Mouse (Mus musculus) forebrain, embryonic 10.5 days (tissue): Measurements from ENCODE around the gene Apod. TPM values are rescaled to one million over a fixed set of nuclear protein-coding genes. Genes with fewer than 3 reads are reported as not detected.

Experiments used
- DNase-seq: peaks from one replicate; pipeline ENCODE4 v3.0.0-alpha.2; 2017; ENCODE audit warnings: low spot score; ENCODE audit errors: extremely low spot score
- H3K27ac ChIP-seq: fragments of 300-500 bp; sonication (generic); 2 replicates; pipeline ENCODE4 v1.5.1; 2016; ENCODE audit warnings: mild to moderate bottlenecking
- H3K27me3 ChIP-seq: fragments of 300-500 bp; sonication (generic); 2 replicates; pipeline ENCODE4 v1.6.1; 2016; ENCODE audit warnings: mild to moderate bottlenecking; ENCODE audit not compliant: poor library complexity, severe bottlenecking
- H3K36me3 ChIP-seq: fragments of 300-500 bp; sonication (generic); replicated peaks from 2 replicates; pipeline ENCODE4 v1.6.1; 2016; ENCODE audit warnings: mild to moderate bottlenecking, moderate library complexity
- H3K4me1 ChIP-seq: fragments of 300-500 bp; sonication (generic); 2 replicates; pipeline ENCODE4 v1.6.1; 2016
- H3K4me3 ChIP-seq: fragments of 300-500 bp; sonication (generic); 2 replicates; pipeline ENCODE4 v1.5.1; 2016; ENCODE audit warnings: mild to moderate bottlenecking, moderate library complexity
- H3K9me3 ChIP-seq: fragments of 300-500 bp; sonication (generic); 2 replicates; pipeline ENCODE4 v1.6.1; 2016; ENCODE audit warnings: mild to moderate bottlenecking, moderate library complexity
- WGBS: fragments of 180-500 bp; shearing (Covaris S2); methylation state at CpG from one replicate; pipeline ENCODE4 v1.1.7; 2016; 5-methylcytosine and 5-hydroxymethylcytosine counted together
- microRNA-seq: library from miRNA; unstranded; fragments of <30 nt; microRNA quantifications from one replicate; pipeline ENCODE4, GENCODE M21; 2017
- polyA plus RNA-seq: library from polyadenylated mRNA; unstranded; fragments of >200 nt; fragmentation: Nextera tagmentation; extraction: Ambion mirVana; gene quantifications from 2 replicates; pipeline ENCODE4 v1.2.1, GENCODE M21; 2016

Gene Apod
- polyA plus RNA-seq, 1 experiment from 2014 or later, result 24.4 TPM

GRCm38 (mm10) chr16:31274084-31274483 lies 40.5 kb downstream of the Apod start:
- Histone ChIP-seq H3K27ac (peak overlapping the region; percentile 98), H3K4me1 (peaks cover 37% of the 10 kb centered on the region), H3K27me3 (peaks cover 4% of the 10 kb centered on the region; the same call in 1 of the 2 replicates), H3K9me3 (no peaks in the 10 kb centered on the region), H3K4me3 (peak overlapping the region; percentile 87), H3K36me3 (peaks cover 27% of the 10 kb centered on the region)
- DNase-seq, result no peak
- WGBS, result 15% methylated on average over 6 of the region's 6 CpGs

DNA sequence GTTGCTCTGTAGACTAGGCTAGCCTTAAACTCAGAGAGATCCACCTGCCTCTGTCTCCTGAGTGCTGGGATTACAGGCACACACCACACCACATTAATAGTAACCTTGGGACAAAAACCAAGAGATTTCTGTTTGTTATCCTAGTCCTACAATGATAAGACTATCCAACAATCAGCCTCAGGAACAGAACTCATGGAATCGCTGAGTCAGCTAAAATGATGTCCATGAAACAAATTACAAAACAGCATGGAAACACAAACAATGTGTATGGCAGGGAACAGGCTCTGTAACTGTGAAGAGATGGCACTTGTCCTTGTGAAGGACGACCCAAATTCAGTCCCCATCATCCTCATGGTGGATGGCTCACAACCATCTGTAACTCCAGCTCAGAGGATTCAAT lies 47.9 kb downstream of the Apod start:
- WGBS, result 97% methylated on average over 2 of the region's 2 CpGs
- Histone ChIP-seq H3K27me3 (no peaks in the 10 kb centered on the region), H3K4me1 (no peaks in the 10 kb centered on the region; the same call in 1 of the 2 replicates), H3K4me3 (no peak overlapping the region), H3K36me3 (peaks cover 76% of the 10 kb centered on the region), H3K9me3 (no peaks in the 10 kb centered on the region), H3K27ac (no peak overlapping the region)
- no peak for DNase-seq

GRCm38 (mm10) chr16:31256151-31256550 lies 58.5 kb downstream of the Apod start:
- Histone ChIP-seq H3K27ac (no peak overlapping the region), H3K4me1 (no peaks in the 10 kb centered on the region), H3K36me3 (peaks cover 82% of the 10 kb centered on the region), H3K9me3 (no peaks in the 10 kb centered on the region), H3K4me3 (no peak overlapping the region), H3K27me3 (no peaks in the 10 kb centered on the region)
- DNase-seq, result no peak
- 93% methylated on average over 2 of the region's 2 CpGs for WGBS

DNA sequence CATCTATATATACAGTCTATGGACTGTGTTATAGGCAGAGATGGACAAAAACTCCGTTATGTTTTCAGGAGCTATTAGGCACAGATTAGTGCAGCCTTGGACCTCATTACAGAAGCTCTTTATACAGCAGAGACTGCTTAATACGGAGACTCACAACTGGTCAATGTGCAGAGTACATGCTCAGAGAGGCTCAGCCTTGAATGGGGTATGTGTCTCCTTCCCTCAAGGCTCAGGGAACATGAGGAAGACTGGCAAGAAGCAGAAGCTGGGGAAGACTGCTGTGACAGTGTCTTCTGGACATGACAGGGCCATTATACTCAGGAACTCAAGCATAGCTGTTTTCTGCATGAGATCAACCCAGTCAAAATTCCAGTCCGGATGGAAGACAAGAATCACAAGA lies 58.9 kb downstream of the Apod start:
- Histone ChIP-seq H3K36me3 (peaks cover 77% of the 10 kb centered on the region), H3K4me3 (no peak overlapping the region), H3K27me3 (no peaks in the 10 kb centered on the region), H3K9me3 (no peaks in the 10 kb centered on the region), H3K4me1 (no peaks in the 10 kb centered on the region), H3K27ac (no peak overlapping the region)
- peak; percentile 10 for DNase-seq
- WGBS, result 83% methylated on average over 3 of the region's 3 CpGs

GRCm38 (mm10) chr16:31249401-31249800 lies 65.2 kb downstream of the Apod start:
- H3K27ac ChIP-seq, result no peak overlapping the region
- H3K4me3 ChIP-seq, result no peak overlapping the region
- H3K27me3 ChIP-seq, result no peaks in the 10 kb centered on the region
- DNase-seq, result no peak
- no peaks in the 10 kb centered on the region for H3K4me1 ChIP-seq
- no peaks in the 10 kb centered on the region for H3K9me3 ChIP-seq
- H3K36me3 ChIP-seq, result peaks cover 15% of the 10 kb centered on the region
- WGBS, result 92% methylated on average over 3 of the region's 3 CpGs

DNA sequence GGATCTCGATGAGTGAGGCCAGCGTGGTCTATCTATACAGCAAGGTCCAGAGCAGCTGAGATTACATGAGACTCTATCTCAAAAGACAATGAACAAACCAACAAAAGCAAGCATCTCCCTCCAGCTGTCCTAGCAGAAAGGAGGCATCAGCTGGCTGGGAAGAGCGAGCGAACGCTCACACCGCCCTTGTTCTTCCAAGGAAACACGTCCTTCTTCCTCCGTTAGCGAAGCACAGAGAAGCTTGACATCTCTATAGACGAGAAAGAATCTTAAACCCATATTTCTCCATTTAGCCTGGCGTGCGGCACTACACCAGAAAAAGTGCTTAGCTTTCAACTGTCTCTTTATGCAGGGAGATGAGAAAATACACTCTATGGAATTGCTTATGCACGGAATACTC lies 65.9 kb downstream of the Apod start:
- DNase-seq, result no peak
- no peak overlapping the region for H3K27ac ChIP-seq
- no peaks in the 10 kb centered on the region for H3K9me3 ChIP-seq
- 93% methylated on average over 13 of the region's 13 CpGs for WGBS
- no peaks in the 10 kb centered on the region for H3K4me1 ChIP-seq
- H3K4me3 ChIP-seq, result no peak overlapping the region
- H3K27me3 ChIP-seq, result no peaks in the 10 kb centered on the region
- H3K36me3 ChIP-seq, result peaks cover 12% of the 10 kb centered on the region

DNA sequence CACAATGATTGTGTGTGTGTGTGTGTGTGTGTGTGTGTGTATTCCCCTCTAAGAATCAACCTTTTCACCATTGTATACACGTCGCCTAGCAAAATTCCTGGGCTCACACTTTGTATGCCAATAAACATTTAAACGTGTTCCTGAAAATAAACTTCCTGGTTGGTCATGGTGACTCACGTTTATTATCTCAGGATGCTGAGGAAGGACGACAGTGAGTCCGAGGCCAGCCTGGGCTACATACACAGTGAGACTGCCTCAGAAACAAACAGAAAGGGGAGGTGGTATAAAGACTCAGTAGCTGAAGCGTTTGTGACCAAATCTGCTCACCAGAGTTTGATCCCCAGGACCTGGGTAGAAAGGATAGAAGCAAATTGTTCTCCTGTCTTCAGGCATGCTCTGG lies 67.2 kb downstream of the Apod start:
- DNase-seq, result no peak
- peaks cover 6% of the 10 kb centered on the region for H3K36me3 ChIP-seq
- no peaks in the 10 kb centered on the region for H3K27me3 ChIP-seq
- no peaks in the 10 kb centered on the region for H3K9me3 ChIP-seq
- H3K4me1 ChIP-seq, result no peaks in the 10 kb centered on the region
- H3K4me3 ChIP-seq, result no peak overlapping the region
- 86% methylated on average over 7 of the region's 7 CpGs for WGBS
- H3K27ac ChIP-seq, result no peak overlapping the region

Small RNA genes within 50 kb of the gene (microRNA-seq; reads per million reads assigned to microRNA genes)
- gene Gm27415, result not detected

Other genes starting within 250 kb of the Apod start
- gene Xxylt1, start 233.4 kb downstream of the Apod start, polyA plus RNA-seq, result 13.9 and 14.4 TPM in 2 replicates
- 18.4 and 19.7 TPM in 2 replicates for gene Acap2, start 113.6 kb downstream of the Apod start, polyA plus RNA-seq
- gene Ppp1r2, start 39.5 kb downstream of the Apod start, polyA plus RNA-seq, result 91.3 and 91.7 TPM in 2 replicates
- 14.4 and 16.6 TPM in 2 replicates for gene Bdh1, start 107.5 kb upstream of the Apod start, polyA plus RNA-seq